Mouse (Mus musculus) thymus, adult 2 months (tissue): ENCODE results near the gene Ifnar1.

Experiments used
- CTCF ChIP-seq: fragments of 200-500 bp; IDR thresholded peaks from 2 replicates; pipeline ENCODE4 v1.5.1; 2012; ENCODE audit warnings: mild to moderate bottlenecking, control low read depth, low read length, moderate library complexity, borderline replicate concordance; ENCODE audit not compliant: control insufficient read depth, poor library complexity, insufficient read depth; ENCODE audit errors: extremely low read depth
- POLR2A ChIP-seq: fragments of 200-500 bp; IDR thresholded peaks from 2 replicates; pipeline ENCODE4 v1.6.1; 2012; ENCODE audit warnings: mild to moderate bottlenecking, low read length, control low read depth, moderate library complexity; ENCODE audit not compliant: control insufficient read depth, poor library complexity, insufficient read depth; ENCODE audit errors: extremely low read depth

GRCm38 (mm10) chr16:91438081-91438480 lies 47.0 kb upstream of the Ifnar1 start:
- TF ChIP-seq CTCF (no peak), POLR2A (no peak)
